Mouse (Mus musculus) spleen, postnatal 4 days (tissue): Measurements from ENCODE around the gene Fam193a.

ENCODE experiments used
- DNase-seq, 2 experiments: peaks; one replicate each; pipeline ENCODE4 v3.0.0; 2022; ENCODE audit warnings: low spot score in 2 of 2

Gene Fam193a

DNA sequence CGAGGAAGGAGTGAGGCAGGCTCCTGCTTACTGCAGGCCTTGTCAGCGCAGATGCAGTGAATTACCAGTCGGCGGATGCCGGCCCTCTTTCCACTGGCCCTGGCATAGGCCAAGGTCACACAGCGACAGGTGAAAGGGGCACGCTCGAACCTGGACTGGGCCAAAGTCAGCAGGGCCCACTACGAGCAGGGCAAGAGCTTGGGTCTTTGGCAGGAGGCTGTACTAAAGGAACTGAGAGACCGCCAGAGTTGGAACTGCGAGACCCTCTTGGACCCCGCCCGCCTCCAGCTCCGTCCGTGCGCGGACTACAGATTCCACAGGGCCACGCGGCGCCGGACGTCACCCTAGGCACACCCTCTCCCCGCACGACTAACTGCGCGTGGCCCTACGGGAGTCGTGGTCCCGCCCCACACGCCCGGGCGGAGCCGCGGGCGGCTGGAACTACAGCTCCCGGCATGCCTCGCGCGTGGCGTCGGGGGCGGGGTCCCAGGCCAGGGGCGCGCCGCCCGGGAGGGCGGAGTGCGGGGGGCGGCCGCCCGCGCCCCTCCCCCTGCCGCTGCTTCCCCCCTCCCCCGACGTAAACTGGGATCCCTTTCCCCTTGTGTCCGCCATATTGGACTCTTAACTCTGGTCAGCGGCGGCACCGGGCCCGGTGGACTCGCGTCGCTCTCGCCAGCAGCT, at the start of gene Fam193a:
Gene Fam193a (plus strand): TSS at position 593 of the 681 bp plus-strand sequence.
- DNase-seq: peak; percentile 97 to 98

DNA sequence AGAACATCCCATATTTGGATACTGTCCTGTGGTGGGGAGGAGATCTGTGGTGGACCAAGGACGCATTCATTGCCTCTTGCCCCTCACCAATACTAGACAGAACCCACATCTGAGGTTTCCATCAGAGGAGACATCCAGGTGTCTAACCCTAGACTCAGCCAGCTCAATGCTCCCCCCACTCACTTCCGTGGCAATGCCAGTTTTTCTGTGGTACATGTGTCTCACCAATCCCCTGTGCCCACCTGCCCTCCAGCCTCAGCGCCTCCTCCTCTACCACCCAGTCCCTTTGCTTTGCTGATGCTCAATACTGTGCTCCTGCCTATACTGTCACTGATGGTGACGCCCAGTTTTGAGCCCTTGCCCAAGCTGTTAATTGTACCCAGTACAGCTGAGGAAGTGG, 48.5 kb upstream of the Fam193a start:
- DNase-seq: no peak

DNA sequence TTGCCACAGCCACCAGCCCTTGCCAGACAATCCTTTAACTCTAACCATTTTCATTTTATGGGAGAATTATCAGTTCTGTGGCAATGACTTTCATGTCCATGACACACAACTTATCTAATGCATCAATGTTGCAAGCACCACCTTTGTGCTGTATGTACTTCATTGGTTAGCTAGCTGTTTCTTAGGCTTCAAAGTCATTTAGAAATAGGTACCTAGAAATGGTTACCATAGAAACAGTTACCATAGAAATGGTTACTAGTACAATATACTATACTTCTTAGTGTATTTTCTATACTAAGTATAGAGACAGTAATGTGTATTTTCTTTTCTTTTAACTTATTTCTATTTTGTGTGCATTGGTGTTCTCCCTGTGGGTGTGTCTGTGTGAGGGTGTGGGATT, 44.4 kb upstream of the Fam193a start:
- DNase-seq: no peak

DNA sequence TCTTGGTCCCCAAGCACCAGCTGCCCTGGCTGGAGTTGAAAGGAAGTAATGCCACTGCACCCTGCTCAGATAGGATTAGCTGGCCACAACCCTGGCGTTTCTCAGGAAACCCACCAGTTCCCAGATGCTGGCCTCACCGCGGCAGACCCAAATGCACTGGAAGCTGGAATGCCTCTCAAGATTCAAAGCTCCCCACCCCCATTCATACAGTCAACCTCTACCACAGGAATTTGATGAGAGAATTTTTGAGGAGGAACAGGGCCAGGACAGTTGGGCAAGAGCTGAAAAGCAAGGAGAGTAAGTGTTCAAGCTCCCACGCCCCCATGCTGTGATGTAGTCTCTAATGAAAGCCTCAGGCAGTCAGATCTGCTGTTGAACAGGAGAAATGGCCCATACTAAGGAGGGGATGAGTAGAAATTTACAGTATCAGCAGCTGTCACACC, 43.5 kb upstream of the Fam193a start:
- no peak for DNase-seq

DNA sequence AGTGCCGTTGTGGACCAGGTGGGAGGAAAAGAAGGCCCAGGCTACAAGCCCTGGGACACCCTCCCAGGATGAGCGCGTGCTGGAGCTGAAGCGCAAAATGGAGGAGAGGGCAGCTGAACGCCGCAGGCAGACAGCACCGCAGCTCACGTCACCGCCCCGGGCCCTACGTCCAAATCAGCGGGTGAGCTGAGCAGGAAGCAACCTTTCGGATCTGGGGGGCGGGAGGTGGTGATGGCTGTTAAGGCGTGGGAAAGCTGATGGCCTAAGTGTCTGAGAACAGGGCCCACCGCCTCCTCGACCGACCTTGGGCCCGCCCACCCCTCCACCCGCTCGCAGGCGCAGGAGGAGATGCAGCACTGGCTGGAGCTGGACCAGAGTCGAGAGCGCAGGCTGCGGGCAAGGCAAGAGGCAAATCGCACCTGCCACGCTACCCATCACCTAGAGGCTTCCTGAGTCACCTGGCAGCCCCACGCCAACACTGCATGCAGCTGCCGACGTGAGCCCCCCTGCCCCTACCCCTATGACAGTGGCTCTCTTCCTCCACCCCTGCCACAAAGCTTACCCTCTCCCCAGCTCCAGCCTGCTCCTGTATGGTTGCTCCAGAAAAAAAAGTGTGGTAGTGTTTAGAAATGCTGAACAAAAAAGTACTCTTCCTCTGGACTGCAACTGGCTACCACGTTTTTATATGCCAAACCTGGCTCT, 42.7 kb upstream of the Fam193a start:
- no peak for DNase-seq

DNA sequence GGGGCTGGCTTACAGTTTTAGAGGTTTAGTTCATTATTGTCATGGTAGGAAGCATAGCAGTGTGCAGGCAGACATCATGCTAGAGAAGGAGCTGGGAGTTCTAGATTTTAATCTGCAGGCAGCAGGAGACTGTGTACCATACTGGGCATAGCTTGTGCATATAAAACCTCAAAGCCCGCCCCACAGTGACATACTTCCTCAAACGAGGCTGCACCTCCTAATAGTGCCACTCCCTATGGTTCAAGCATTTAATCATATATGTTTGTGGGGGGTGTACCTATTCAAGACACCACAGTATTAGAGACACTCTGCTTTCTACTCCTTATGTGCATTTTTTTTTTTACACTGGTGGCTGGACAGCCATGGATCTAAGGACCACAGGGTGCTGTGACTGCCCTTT, 39.6 kb upstream of the Fam193a start:
- DNase-seq: no peak

DNA sequence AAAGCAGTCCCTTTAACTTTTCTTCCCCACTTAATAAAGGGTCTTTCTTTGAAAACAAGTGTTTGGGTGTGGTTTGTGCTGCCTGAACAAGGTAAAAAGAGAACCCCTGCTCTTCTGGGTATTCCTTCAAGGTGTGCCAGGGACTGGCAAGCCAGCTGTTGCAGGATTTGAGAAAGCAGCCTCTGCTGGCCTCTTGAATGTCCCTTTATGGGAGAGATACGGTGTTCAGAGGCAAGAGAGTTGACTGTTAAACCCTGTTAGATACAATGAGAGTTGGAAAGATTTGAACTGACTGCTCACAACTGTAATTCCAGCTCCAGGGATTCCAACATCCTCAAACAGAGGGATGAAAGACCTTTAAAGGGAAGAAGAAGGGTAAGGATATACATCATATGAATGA, 35.7 kb upstream of the Fam193a start:
- no peak for DNase-seq

DNA sequence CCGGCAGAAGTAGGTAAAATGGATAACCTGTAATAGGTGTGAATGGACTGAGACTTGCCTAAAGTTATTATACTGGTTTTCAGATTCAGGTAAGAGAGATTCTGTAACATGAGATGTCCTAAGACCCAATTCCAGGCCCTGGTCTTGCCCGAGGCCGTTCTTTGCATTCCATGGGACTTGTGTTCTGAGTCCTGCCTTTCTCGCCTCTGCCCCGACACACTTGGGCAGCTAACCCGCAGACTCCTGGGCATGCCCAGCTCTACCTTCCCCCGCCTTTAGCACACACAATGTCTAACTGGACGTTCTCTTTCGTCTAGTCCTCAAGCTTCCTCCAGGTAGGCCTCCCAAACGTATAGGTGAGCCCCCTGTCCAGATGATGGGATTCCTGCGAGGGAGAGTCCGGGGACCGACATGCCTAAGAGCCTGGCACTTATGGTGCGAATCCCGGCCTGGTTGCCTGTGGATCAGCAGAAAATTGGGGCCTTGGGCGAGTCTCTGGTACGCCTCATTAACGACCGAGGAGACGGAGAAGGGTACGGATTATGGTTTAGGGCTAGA, 34.1 kb upstream of the Fam193a start:
- no peak for DNase-seq

DNA sequence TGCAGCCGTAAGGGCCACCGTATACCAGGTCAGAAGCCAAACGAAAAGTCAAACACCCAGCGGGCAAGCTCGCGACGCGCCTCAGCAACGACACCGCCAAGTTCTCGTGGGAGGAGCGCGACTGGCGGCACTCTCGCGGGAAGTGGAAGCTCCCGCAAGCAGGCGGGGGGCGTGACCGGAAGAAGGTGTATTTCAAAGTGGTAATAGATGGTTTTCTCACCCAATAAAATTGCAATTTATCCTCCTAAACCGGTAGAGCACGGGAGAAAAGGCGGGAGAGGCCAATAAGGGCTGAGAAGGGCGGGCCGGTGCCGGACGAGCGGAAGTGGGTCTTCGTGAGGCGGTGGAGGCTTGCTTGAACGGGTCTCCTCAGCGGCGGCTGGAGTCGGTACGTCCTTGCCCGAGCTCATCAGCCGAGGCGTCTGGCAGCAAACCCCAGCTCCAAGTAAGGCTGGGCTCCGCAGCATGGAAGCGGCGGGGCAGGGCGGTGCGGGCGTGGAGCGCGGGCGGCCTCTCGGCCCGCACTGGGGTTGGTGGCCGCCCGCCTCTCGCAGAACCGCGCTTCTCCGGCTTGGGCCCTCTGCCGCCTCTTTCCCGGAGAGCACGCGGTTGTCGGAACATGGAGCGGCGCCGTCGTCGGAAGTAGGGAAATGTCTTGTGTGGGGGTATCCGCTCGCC, 33.5 kb upstream of the Fam193a start, which contains the start of gene Rnf4:
Gene Rnf4 (plus strand): TSS at position 193 of the 678 bp plus-strand sequence.
- DNase-seq: peak; percentile 98 to 99

DNA sequence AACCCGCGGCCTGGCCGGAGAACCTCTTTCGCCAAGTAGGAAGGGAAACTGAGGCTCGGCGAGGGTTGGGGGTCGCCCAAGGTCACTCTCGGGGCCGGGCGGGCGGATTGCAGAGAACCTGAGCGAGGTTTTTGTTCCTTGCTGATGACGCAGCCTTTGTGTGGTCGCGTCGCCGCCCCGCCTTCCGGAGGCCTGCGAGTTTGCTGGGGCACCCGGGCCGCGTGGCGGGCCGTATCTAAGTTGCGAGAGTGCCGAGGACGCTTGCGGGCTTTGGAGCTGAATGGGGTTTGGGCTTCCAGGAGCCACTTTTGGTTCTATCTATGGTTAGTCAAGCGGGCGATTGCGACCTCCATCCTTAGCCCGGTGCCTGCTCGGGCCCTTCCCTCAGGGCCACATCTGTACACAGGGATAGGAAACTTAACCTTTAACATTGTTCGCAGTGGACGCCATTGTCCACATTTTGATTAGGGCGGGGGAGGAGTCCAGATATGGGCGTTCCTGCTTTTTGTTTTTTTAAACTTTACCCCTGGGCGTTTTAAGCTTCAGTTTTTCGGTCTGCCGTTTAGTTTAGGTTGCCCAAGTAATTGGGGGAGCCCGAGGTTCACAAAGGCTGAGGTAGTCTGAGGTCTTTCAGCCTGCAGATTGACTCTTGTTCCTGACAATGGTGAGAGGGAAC, 32.8 kb upstream of the Fam193a start:
- peak; percentile 73 to 85 for DNase-seq

DNA sequence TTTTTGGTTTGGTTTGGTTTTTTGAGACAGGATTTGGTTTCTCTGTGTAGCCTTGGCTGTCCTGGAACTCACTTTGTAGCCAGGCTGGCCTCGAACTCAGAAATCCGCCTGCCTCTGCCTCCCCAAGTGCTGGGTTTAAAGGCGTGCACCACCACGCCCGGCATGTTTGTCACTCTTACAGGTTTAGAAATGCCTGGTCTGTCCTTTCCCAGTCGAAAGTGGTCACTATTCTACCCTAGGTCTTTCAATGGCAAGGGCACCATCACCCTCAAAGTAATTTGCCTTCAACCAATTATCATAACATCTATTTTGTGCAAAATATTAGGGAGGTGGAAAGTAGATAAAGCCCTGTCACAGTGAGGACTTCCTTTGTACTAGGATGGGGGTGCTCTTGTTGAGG, 29.5 kb upstream of the Fam193a start:
- DNase-seq: no peak

DNA sequence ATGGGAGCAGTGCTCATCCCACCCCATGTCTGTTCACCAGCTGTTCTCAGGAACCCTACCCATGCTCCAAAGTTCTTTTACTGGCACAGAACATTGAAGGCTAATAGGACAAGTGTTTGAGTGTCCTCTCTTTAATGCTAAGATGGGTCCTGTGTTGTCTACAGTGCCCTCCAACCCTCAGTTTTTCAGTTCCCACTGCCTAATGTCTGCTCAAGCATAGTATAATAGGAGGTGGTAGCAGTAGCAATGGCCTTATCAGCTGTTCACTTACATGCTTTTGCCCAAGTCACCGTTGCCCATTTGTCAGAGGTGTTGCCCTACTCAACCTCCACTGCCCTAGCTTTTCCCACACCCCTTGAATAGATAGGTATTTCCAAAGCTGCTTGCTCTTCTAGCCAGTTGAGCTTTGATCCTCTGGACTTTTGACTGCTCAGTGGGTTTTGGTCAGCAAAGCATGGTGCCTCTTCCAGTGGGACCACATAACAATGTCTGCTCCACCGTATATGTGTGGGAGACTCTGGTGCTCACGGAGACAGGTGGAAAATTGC, 17.6 kb upstream of the Fam193a start:
- no peak for DNase-seq

DNA sequence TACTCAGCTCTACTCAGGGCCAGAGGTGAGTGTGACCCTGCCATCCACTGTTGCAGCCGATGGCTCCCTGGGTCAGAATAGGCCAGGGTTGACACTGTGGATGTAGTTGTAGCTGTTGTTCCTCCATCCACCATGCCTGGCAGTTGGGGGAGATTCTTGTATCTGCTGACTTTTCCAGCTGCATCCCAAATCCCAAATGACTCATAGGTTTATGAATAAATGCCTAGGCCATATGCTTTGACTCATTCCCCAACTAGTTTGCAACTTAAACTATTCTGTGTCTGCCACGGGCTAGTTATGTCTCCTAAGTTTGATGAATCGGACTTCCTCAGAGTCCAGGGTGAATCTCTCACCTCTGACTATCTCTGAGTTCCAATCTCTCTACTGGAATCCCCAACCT, 9.5 kb upstream of the Fam193a start:
- no peak for DNase-seq

DNA sequence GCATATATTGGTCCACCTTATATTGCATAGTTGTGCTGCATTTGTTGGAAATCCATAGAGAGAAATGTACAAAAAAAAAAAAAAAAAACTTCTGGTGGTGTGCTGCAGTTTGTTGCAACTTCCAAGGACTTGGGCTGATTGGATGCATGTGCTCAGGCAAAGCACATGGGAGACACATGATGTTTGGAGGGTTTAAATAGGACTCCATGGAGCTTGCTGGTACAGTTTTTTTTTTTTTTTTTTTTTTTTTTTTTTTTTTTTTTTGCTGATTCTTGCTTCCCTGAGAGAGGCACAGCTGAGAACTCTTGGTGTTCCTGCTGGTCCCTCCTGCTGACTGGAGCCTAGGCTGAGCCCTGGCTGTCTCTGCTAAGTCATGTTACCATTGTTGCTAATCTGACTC, 6.6 kb upstream of the Fam193a start:
- no peak for DNase-seq

DNA sequence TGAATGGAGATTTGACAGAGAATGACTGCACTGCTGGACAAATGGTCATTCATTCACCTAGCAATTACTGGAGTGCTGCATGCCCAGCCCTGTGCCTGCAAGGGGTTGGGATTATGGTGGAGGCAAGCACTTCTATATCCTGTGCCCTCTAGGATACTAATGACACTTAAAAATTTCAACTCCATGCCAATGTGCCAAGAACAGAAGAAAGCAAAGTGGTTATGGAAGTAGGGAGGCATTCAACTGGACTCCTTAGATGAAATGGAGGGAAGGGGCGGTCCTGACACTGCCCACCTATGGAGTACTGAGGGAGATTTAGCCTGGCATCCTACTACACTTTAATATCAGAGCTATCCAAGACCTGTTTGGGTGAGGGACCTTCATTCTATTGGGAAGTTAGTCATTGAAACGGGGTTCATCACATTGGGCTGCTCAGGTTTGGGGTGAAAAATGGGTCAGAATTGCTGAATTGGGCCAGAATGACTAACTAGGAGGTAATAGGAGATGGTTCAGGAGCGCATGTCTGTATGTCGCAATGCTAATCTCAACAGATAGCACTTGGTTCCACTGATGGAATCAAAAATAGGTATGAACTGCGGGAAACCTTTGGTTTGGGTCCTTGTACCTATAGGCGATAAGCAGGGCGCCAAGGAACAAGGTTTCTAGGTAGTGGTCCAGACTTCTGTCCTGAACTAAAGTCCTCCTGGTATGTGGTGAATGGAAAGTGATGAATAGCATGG, 1.0 kb upstream of the Fam193a start:
- DNase-seq: no peak

DNA sequence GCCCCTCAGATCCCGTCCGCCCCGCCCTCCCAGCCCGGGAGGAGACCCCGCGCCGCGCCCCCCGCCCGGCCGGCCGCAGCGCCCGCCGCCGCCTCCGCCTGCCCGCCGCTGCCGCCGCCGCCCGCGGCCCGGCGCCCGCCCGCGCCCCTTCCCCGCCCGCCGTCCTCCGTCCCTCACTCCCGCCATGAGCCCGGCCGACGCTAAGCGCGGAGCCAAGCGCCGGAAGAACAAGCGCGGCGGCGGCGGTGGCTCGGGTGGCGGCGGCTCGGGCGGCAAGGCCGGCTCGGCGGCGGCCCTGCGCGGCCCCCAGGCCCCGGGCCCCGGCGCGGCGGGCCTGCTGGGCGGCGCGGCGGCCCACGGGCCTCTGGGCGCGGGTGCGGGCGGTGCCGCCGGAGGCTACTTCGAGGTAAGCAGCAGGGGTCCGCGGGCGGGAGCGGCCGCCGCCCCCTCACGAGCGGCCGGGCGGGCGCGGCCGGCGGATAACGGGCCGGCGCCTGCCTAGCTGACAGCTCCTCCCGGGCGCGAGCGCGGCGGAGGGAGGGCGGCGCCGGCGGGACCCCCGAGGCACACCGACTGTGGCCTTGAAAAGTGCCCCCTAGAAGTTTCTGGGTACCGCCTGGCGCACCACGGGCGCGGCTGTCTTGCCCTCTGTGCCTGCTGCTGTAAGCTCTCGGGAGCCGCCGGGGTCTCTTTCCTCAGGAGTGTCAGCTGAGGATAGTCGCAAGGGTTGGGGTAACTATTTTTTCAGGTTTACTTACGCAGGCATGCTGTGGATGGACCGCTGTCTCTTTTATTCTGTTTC, 490 bp downstream of the Fam193a start:
- DNase-seq: peak; percentile 39 to 78

DNA sequence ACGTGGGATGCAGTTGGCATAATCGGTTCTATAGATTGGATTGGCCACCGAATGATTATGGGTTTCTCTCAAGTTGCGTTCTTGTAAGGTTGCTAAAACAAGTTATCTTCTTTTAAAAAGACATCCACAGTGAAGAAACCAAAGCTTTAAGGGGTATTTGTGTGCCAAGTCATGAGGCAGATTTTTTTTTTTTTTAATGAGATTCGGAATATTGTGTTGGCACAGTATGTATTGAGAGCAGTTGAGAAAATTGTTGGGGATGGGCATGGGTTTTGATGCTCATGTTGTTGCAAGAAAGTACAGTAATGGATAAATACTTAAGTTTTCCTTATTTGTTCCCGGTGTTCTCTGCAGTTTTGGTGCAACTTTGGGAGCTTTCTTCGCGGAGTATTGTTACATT, 1.1 kb downstream of the Fam193a start:
- DNase-seq: no peak

DNA sequence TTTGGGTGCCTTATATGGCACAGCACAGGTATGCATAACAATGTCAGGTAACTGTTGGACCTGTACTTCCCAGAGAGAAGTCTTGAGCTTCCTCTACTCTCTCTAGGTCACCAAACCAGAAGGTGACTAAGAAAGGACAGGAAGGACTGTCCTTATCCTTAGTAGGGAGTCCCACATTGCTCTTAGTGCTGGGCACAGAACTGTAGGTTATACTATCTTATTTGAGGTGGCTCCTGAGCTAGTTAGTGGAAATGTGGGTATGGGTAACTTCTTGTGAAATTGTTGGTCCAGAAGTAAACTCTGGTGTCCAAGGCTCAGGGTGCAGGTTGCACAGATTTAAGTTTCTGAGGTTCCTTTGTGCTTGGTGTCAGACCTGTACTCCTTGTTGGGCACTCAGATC, 2.4 kb downstream of the Fam193a start:
- no peak for DNase-seq

DNA sequence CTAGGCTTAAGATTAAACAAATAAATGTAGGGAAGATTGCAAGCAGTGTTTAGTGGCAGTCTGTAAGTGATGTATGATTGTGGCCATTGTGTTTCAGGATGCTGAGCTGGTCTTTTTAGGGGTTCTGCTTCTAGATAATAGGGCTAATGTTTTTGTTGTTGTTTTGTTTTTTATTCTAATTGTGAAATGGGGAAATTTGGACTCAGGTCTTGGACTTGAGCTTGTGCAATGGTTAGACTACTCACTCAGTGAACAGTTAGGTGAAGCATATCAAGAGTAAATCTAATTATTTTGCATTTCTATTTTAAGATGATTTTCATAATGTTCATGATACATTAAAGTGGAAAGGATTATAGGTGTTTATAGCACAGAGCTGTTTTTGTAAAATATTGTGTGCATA, 2.8 kb downstream of the Fam193a start:
- DNase-seq: no peak

DNA sequence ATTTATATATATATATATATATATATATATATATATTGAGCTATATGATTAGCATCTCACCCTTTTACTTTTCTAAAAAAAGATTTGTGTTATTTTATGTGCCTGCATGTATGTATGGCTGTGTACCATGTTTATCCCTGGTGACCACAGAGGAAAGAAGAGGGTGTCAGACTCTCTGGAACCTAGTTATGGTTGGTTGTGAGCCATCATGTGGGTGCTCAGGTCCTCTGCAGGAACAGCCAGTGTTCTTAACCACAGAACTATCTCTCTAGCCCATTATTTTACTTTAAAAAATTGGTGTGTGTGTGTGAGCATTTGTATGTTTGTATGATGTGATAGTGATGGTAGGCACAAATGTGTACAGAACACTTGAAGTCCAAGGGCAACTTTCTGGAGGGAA, 9.1 kb downstream of the Fam193a start:
- DNase-seq: no peak
